Mouse (Mus musculus) embryo, embryonic 10 days (tissue): ENCODE measurements around the gene Supt5.

Experiments used
- DNase-seq: peaks from one replicate; pipeline ENCODE4 v3.0.0-alpha.2; 2015; ENCODE audit warnings: low spot score

Gene Supt5

GRCm38 (mm10) chr7:28351676-28352191 is 13.2 kb upstream of the Supt5 start:
- no peak for DNase-seq

- DNase-seq: peak; percentile 99
Measured at GRCm38 (mm10) chr7:28350155-28350883, 11.8 kb upstream of the Supt5 start, which contains the start of gene Rps16. Rps16 (plus strand) TSS chr7:28350652.

- DNase-seq: peak; percentile 35
Measured at GRCm38 (mm10) chr7:28348601-28349000, 10.1 kb upstream of the Supt5 start.

GRCm38 (mm10) chr7:28347746-28348145 is 9.2 kb upstream of the Supt5 start:
- DNase-seq: no peak

- DNase-seq: peak; percentile 82
Measured at GRCm38 (mm10) chr7:28344637-28345036, 6.1 kb upstream of the Supt5 start.

- DNase-seq: no peak
Measured at GRCm38 (mm10) chr7:28341381-28341780, 2.8 kb upstream of the Supt5 start.

GRCm38 (mm10) chr7:28339213-28339917 is 819 bp upstream of the Supt5 start:
- peak; percentile 58 for DNase-seq

GRCm38 (mm10) chr7:28335471-28335870 is 3.1 kb downstream of the Supt5 start:
- DNase-seq: no peak

- DNase-seq: no peak
Measured at GRCm38 (mm10) chr7:28334534-28334933, 4.0 kb downstream of the Supt5 start.

- DNase-seq: no peak
Measured at GRCm38 (mm10) chr7:28328260-28328659, 10.3 kb downstream of the Supt5 start.

GRCm38 (mm10) chr7:28326457-28326856 is 12.1 kb downstream of the Supt5 start:
- DNase-seq: no peak

GRCm38 (mm10) chr7:28325293-28325692 is 13.3 kb downstream of the Supt5 start:
- no peak for DNase-seq

- DNase-seq: no peak
Measured at GRCm38 (mm10) chr7:28321974-28322720, 16.4 kb downstream of the Supt5 start.

- DNase-seq: no peak
Measured at GRCm38 (mm10) chr7:28318714-28319113, 19.8 kb downstream of the Supt5 start.

GRCm38 (mm10) chr7:28318036-28318435 is 20.5 kb downstream of the Supt5 start:
- DNase-seq: no peak

- DNase-seq: peak; percentile 98
Measured at GRCm38 (mm10) chr7:28311926-28312543, 26.5 kb downstream of the Supt5 start, which contains the start of gene Timm50. Timm50 (minus strand) TSS chr7:28312072.

GRCm38 (mm10) chr7:28311151-28311925 is 27.2 kb downstream of the Supt5 start:
- no peak for DNase-seq

- DNase-seq: peak; percentile 45
Measured at GRCm38 (mm10) chr7:28309737-28310136, 28.8 kb downstream of the Supt5 start.

GRCm38 (mm10) chr7:28306216-28306615 is 32.3 kb downstream of the Supt5 start:
- DNase-seq: no peak

GRCm38 (mm10) chr7:28305641-28306040 is 32.9 kb downstream of the Supt5 start:
- DNase-seq: no peak
